Mouse (Mus musculus) embryonic facial prominence, embryonic 15.5 days (tissue): ENCODE measurements around the gene Gm2030. TPM values are rescaled to one million over a fixed set of nuclear protein-coding genes. Genes with fewer than 3 reads are reported as not detected.
"Not testable (repeated sequence)": the region's sequence is repeated elsewhere in the genome, so short reads cannot be mapped to it uniquely, and the experiment has no call there.

Experiments
- ATAC-seq: fragments of 200-750 bp; cut with Nextera tagmentation; 2 replicates; pipeline ENCODE4 v1.8.0; 2017; ENCODE audit warnings: low read depth, moderate TSS enrichment; ENCODE audit not compliant: insufficient number of reproducible peaks, low FRiP score, low TSS enrichment
- H3K27ac ChIP-seq: fragments of 300-500 bp; sonication (generic); replicated peaks from 2 replicates; pipeline ENCODE4 v1.5.1; 2015; ENCODE audit warnings: mild to moderate bottlenecking, inconsistent platforms
- H3K27me3 ChIP-seq: fragments of 300-500 bp; sonication (generic); 2 replicates; pipeline ENCODE4 v1.6.1; 2015; ENCODE audit warnings: inconsistent platforms
- H3K36me3 ChIP-seq: fragments of 300-500 bp; sonication (generic); 2 replicates; pipeline ENCODE4 v1.6.1; 2015; ENCODE audit warnings: mild to moderate bottlenecking, inconsistent platforms
- H3K4me1 ChIP-seq: fragments of 300-500 bp; sonication (generic); 2 replicates; pipeline ENCODE4 v1.6.1; 2015; ENCODE audit warnings: inconsistent platforms
- H3K4me2 ChIP-seq: fragments of 300-500 bp; sonication (generic); replicated peaks from 2 replicates; pipeline ENCODE4 v1.6.1; 2015; ENCODE audit warnings: mild to moderate bottlenecking, inconsistent platforms
- H3K4me3 ChIP-seq: fragments of 300-500 bp; sonication (generic); replicated peaks from 2 replicates; pipeline ENCODE4 v1.5.1; 2015; ENCODE audit warnings: mild to moderate bottlenecking, inconsistent platforms
- H3K9ac ChIP-seq: fragments of 300-500 bp; sonication (generic); 2 replicates; pipeline ENCODE4 v1.6.1; 2015; ENCODE audit warnings: inconsistent platforms
- H3K9me3 ChIP-seq: fragments of 300-500 bp; sonication (generic); replicated peaks from 2 replicates; pipeline ENCODE4 v1.6.1; 2016; ENCODE audit warnings: inconsistent platforms
- WGBS: fragments of 180-500 bp; shearing (Covaris S2); methylation state at CpG from one replicate; pipeline ENCODE4 v1.1.7; 2015; 5-methylcytosine and 5-hydroxymethylcytosine counted together
- polyA plus RNA-seq: library from polyadenylated mRNA; unstranded; fragments of >200 nt; fragmentation: Nextera tagmentation; extraction: Ambion mirVana; gene quantifications from 2 replicates; pipeline ENCODE4 v1.2.1, GENCODE M21; 2015

Gene Gm2030
- not detected in 2 replicates for polyA plus RNA-seq

DNA sequence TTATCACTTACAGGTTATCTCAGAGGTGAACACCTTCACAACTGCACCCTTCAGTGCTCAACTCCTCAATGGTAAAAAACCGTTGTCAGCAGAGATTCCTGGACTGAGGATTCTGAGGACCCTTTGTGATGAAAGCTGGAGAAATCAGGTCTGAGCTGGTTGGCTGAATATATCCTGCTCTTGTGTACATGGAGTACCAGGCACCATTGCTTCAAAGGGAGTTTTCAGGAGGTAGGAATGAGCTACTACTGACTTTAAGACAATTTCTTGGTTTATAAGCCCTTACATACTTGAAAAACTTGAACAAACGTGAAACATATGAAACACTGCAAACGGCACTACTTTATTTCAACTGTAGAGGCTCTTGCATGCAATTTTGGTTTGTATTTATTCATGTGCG is at the start of gene Gm2030:
TSS of gene Gm2030 (minus strand) at position 101 of the 400 bp plus-strand sequence.
- not testable (repeated sequence) for H3K9me3 ChIP-seq, H3K4me3 ChIP-seq, H3K27me3 ChIP-seq, H3K36me3 ChIP-seq, H3K27ac ChIP-seq, H3K4me2 ChIP-seq, H3K9ac ChIP-seq, ATAC-seq, H3K4me1 ChIP-seq
- 75% methylated on average over 4 of the region's 4 CpGs for WGBS

Other genes starting within 250 kb of the Gm2030 start
- not detected in 2 replicates for gene Gm2012, start 78.7 kb downstream of the Gm2030 start, polyA plus RNA-seq
- gene Slx, start 235.5 kb upstream of the Gm2030 start, polyA plus RNA-seq: not detected in 2 replicates